Mouse (Mus musculus) CH12.LX (cell line): Measurements from ENCODE around the gene Ric1. TPM values are rescaled to one million over a fixed set of nuclear protein-coding genes. Genes with fewer than 3 reads are reported as not detected.

Source experiments
- DNase-seq: peaks from one replicate; pipeline ENCODE4 v3.0.0-alpha.2; 2013; ENCODE audit errors: extremely low read depth
- H3K27ac ChIP-seq: 2 replicates; pipeline ENCODE4 v1.5.1; 2012; ENCODE audit warnings: low read depth, mild to moderate bottlenecking, control low read depth, moderate library complexity; ENCODE audit not compliant: insufficient read depth
- H3K27me3 ChIP-seq: replicated peaks from 2 replicates; pipeline ENCODE3; 2012; ENCODE audit warnings: inconsistent platforms
- H3K36me3 ChIP-seq, 2 experiments: replicated peaks in 1 of 2; 2 replicates each; pipeline versions ENCODE3 to v1.6.1; 2012; ENCODE audit warnings: inconsistent platforms in 1 of 2, low read length in 1 of 2, mild to moderate bottlenecking in 1 of 2, mixed read lengths in 1 of 2, moderate library complexity in 1 of 2; ENCODE audit not compliant: control insufficient read depth in 1 of 2, insufficient read depth in 1 of 2
- H3K4me1 ChIP-seq, 2 experiments: 2 replicates each; pipeline ENCODE4 v1.6.1; 2012; ENCODE audit warnings: inconsistent platforms in 1 of 2, moderate library complexity in 1 of 2; ENCODE audit not compliant: insufficient read depth in 2 of 2, control insufficient read depth in 1 of 2
- H3K4me2 ChIP-seq: 2 replicates; pipeline ENCODE4 v1.6.1; 2012; ENCODE audit warnings: low read depth, mild to moderate bottlenecking, control low read depth; ENCODE audit not compliant: poor library complexity, insufficient read depth, severe bottlenecking
- H3K4me3 ChIP-seq, 3 experiments: fragments of 150-350 bp in 1 of 3; sonication (generic) in 1 of 3; replicated peaks in 1 of 3; 2 replicates each; pipeline versions ENCODE3 to v1.5.1; 2011 to 2012; ENCODE audit warnings: low read depth in 2 of 3, low read length in 2 of 3, mild to moderate bottlenecking in 2 of 3, moderate library complexity in 2 of 3, control low read depth in 1 of 3, improper control_type of control experiment in 1 of 3, inconsistent platforms in 1 of 3, mixed read lengths in 1 of 3; ENCODE audit not compliant: poor library complexity in 1 of 3
- H3K79me2 ChIP-seq: replicated peaks from 2 replicates; pipeline ENCODE4 v1.6.1; 2012; ENCODE audit warnings: mild to moderate bottlenecking, moderate library complexity; ENCODE audit not compliant: control insufficient read depth, poor library complexity, insufficient read depth, severe bottlenecking; ENCODE audit errors: extremely low read depth
- H3K9ac ChIP-seq: 2 replicates; pipeline ENCODE4 v1.6.1; 2012; ENCODE audit warnings: low read depth, mild to moderate bottlenecking, control low read depth, moderate library complexity; ENCODE audit not compliant: insufficient read depth
- H3K9me3 ChIP-seq: replicated peaks from 2 replicates; pipeline ENCODE3; 2012; ENCODE audit warnings: low read length, inconsistent platforms, mixed read lengths
- CHD2 ChIP-seq: IDR thresholded peaks from 2 replicates; pipeline ENCODE4 v1.6.1; 2011; ENCODE audit warnings: low read length, improper control_type of control experiment
- CTCF ChIP-seq, 2 experiments: IDR thresholded peaks in 1 of 2; conservative IDR thresholded peaks in 1 of 2; 2 replicates each; pipeline ENCODE4 v1.5.1; 2011 to 2012; ENCODE audit warnings: low read depth in 2 of 2, low read length in 2 of 2, improper control_type of control experiment in 1 of 2, inconsistent platforms in 1 of 2, mild to moderate bottlenecking in 1 of 2, moderate library complexity in 1 of 2
- ELF1 ChIP-seq: IDR thresholded peaks from 2 replicates; pipeline ENCODE4 v1.6.1; 2014; ENCODE audit warnings: low read depth, mild to moderate bottlenecking, inconsistent platforms, low read length, improper control_type of control experiment
- EP300 ChIP-seq: IDR thresholded peaks from 2 replicates; pipeline ENCODE4 v1.6.1; 2011; ENCODE audit warnings: low read length, improper control_type of control experiment
- GABPA ChIP-seq: IDR thresholded peaks from 2 replicates; pipeline ENCODE4 v1.6.1; 2012; ENCODE audit warnings: low read depth, low read length, improper control_type of control experiment, inconsistent platforms; ENCODE audit not compliant: insufficient replicate concordance
- HCFC1 ChIP-seq: IDR thresholded peaks from 2 replicates; pipeline ENCODE4 v1.6.1; 2012; ENCODE audit warnings: low read depth, mild to moderate bottlenecking, inconsistent platforms, low read length, improper control_type of control experiment
- IRF4 ChIP-seq: IDR thresholded peaks from 2 replicates; pipeline ENCODE4 v1.6.1; 2014; ENCODE audit warnings: low read depth, mild to moderate bottlenecking, inconsistent platforms, low read length, improper control_type of control experiment
- JUND ChIP-seq: conservative IDR thresholded peaks from 2 replicates; pipeline ENCODE4 v1.6.1; 2011; ENCODE audit warnings: low read depth, low read length, improper control_type of control experiment
- KAT2A ChIP-seq: IDR thresholded peaks from 2 replicates; pipeline ENCODE4 v1.6.1; 2012; ENCODE audit warnings: low read length, improper control_type of control experiment, inconsistent platforms; ENCODE audit not compliant: insufficient replicate concordance
- MAX ChIP-seq: IDR thresholded peaks from 2 replicates; pipeline ENCODE4 v1.6.1; 2011; ENCODE audit warnings: low read length, improper control_type of control experiment
- MEF2A ChIP-seq: IDR thresholded peaks from 2 replicates; pipeline ENCODE4 v1.6.1; 2014; ENCODE audit warnings: low read depth, mild to moderate bottlenecking, inconsistent platforms, low read length, improper control_type of control experiment, borderline replicate concordance
- MXI1 ChIP-seq: IDR thresholded peaks from 2 replicates; pipeline ENCODE4 v1.6.1; 2011; ENCODE audit warnings: mild to moderate bottlenecking, low read depth, low read length, improper control_type of control experiment
- MYC ChIP-seq: IDR thresholded peaks from 2 replicates; pipeline ENCODE4 v1.6.1; 2011; ENCODE audit warnings: low read depth, mild to moderate bottlenecking, improper control_type of control experiment, low read length
- PAX5 ChIP-seq: IDR thresholded peaks from 2 replicates; pipeline ENCODE4 v1.6.1; 2012; ENCODE audit warnings: low read length, inconsistent platforms, mixed read lengths
- POLR2A ChIP-seq: IDR thresholded peaks from 2 replicates; pipeline ENCODE4 v1.6.1; 2011; ENCODE audit warnings: low read depth, mild to moderate bottlenecking, improper control_type of control experiment, low read length
- POLR2AphosphoS2 ChIP-seq: IDR thresholded peaks from 2 replicates; pipeline ENCODE4 v1.6.1; 2011; ENCODE audit warnings: low read depth, low read length, improper control_type of control experiment
- RAD21 ChIP-seq: IDR thresholded peaks from 2 replicates; pipeline ENCODE4 v1.6.1; 2011; ENCODE audit warnings: low read depth, mild to moderate bottlenecking, low read length, improper control_type of control experiment, moderate library complexity
- RCOR1 ChIP-seq: conservative IDR thresholded peaks from 2 replicates; pipeline ENCODE4 v1.6.1; 2012; ENCODE audit warnings: low read depth, mild to moderate bottlenecking, inconsistent platforms, low read length, improper control_type of control experiment
- SIN3A ChIP-seq: IDR thresholded peaks from 2 replicates; pipeline ENCODE4 v1.6.1; 2012; ENCODE audit warnings: low read length, improper control_type of control experiment, inconsistent platforms
- SMC3 ChIP-seq: IDR thresholded peaks from 2 replicates; pipeline ENCODE4 v1.6.1; 2011; ENCODE audit warnings: low read depth, low read length, improper control_type of control experiment
- TBP ChIP-seq: conservative IDR thresholded peaks from 2 replicates; pipeline ENCODE4 v1.6.1; 2011; ENCODE audit warnings: low read depth, low read length, improper control_type of control experiment
- UBTF ChIP-seq: IDR thresholded peaks from 2 replicates; pipeline ENCODE4 v1.6.1; 2012; ENCODE audit warnings: low read depth, mild to moderate bottlenecking, inconsistent platforms, low read length, improper control_type of control experiment, moderate library complexity
- USF1 ChIP-seq: IDR thresholded peaks from 2 replicates; pipeline ENCODE4 v1.6.1; 2014; ENCODE audit warnings: low read depth, mild to moderate bottlenecking, inconsistent platforms, low read length, improper control_type of control experiment
- USF2 ChIP-seq: conservative IDR thresholded peaks from 2 replicates; pipeline ENCODE4 v1.6.1; 2011; ENCODE audit warnings: low read depth, low read length, improper control_type of control experiment
- ZC3H11A ChIP-seq: IDR thresholded peaks from 2 replicates; pipeline ENCODE4 v1.6.1; 2012; ENCODE audit warnings: low read depth, mild to moderate bottlenecking, inconsistent platforms, low read length, improper control_type of control experiment
- ZKSCAN1 ChIP-seq: IDR thresholded peaks from 2 replicates; pipeline ENCODE4 v1.6.1; 2012; ENCODE audit warnings: low read depth, inconsistent platforms, low read length, improper control_type of control experiment, borderline replicate concordance
- dilution Hi-C: fragments of 300-500 bp; cut with MboI; formaldehyde crosslinking; loops from 2 replicates; pipeline ENCODE4 v1.14.3; 2020; ENCODE audit warnings: low sequenced_read_pairs; ENCODE audit not compliant: extremely low pct_unique_long_range_greater_than_20kb, extremely low pct_ligation_motif_present
- in situ Hi-C: fragments of 300-500 bp; cut with MboI; formaldehyde crosslinking; loops from 3 replicates; pipeline ENCODE4 v1.14.3; 2019; ENCODE audit warnings: low sequenced_read_pairs, low pct_ligation_motif_present, low pct_unique_long_range_greater_than_20kb, mixed read lengths
- polyA plus RNA-seq: library from polyadenylated mRNA; unstranded; fragments of >175 nt; gene quantifications from 2 replicates; pipeline ENCODE4 v1.2.1, GENCODE M21; 2012; ENCODE audit warnings: low read depth; ENCODE audit not compliant: insufficient read length
- total RNA-seq, 2 experiments: library from RNA; depleted of rRNA; stranded (reverse); fragments of 300-350 nt in 1 of 2; fragments of >200 nt in 1 of 2; gene quantifications; 2 replicates each; pipeline ENCODE4 v1.2.3; 2012 to 2014

Gene Ric1
- total and polyA plus RNA-seq, 3 experiments = 11.2 to 17.9 (median 16.3) TPM

DNA sequence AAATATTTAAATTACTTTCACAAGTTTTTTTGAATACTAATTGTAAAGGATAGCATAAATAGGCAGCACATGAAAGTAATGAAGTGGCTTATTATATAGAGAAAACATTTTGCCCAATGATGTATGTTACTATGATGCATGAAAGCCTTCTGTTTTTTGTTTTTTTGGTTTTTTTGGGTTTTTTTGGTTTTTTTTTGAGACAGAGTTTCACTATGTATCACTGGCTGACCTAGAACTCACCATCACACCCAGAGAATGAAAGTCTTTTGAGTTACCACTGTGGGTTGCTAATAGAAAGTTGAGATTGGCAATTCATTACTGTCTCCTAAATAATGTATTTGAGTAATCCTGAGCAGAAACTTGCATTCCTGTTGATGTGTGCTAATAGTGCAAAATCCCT, 4.8 kb downstream of the Ric1 start (continued):
- TF ChIP-seq PAX5 (no peak), KAT2A (no peak), POLR2A (no peak), IRF4 (peak; percentile 93), RCOR1 (no peak), SMC3 (no peak), USF2 (no peak), TBP (no peak), MEF2A (no peak; the same call in 1 of the 2 replicates), RAD21 (no peak), ZC3H11A (no peak), GABPA (no peak), SIN3A (no peak), ZKSCAN1 (peak; percentile 87; the same call in 1 of the 2 replicates)

DNA sequence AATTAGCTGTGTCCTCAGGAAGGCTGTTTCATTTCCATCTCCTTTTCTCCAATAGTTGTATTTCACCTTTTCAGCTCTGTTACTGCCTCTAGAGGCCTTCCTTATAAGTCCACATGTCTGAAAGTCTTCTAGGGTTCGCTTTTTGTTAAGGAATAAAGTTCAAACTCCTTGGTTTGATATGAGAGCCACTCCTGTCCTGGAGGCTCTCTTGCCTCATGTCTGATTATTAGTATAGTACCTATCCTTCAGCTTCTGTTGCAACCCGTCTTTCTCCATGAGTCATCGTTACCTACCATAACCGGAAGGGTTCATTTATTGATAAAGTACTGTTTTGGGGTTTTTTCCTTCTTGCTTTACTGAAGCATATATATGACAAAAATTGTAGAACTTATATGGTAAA, 5.2 kb downstream of the Ric1 start:
- no peak overlapping the region for H3K9ac ChIP-seq
- DNase-seq = no peak
- H3K27ac ChIP-seq = no peak overlapping the region
- in situ Hi-C loops = no loop called here
- H3K4me2 ChIP-seq = peak overlapping the region; percentile 71; the same call in 1 of the 2 replicates
- H3K9me3 ChIP-seq = peaks cover 8% of the 10 kb centered on the region
- peaks cover 37% of the 10 kb centered on the region for H3K79me2 ChIP-seq
- no peaks in the 10 kb centered on the region for H3K27me3 ChIP-seq
- dilution Hi-C loops = no loop called here
- no peak overlapping the region for H3K4me3 ChIP-seq
- TF ChIP-seq POLR2AphosphoS2 (no peak), JUND (no peak), RCOR1 (no peak), GABPA (no peak), POLR2A (no peak), ZC3H11A (no peak), SMC3 (no peak), SIN3A (no peak), MAX (no peak), EP300 (no peak), KAT2A (no peak), ZKSCAN1 (no peak), HCFC1 (no peak), USF1 (no peak), CHD2 (no peak), ELF1 (no peak), MYC (no peak), MXI1 (no peak), UBTF (no peak), CTCF (conservative IDR thresholded peaks at IDR 0.05 in 1 of 2, IDR thresholded peaks at IDR 0.05 in 1 of 2; ENCODE audit: low read depth in 2 of 2, low read length in 2 of 2) (no peak)
- peaks cover 0 to 4% of the 10 kb centered on the region in 2 experiments for H3K36me3 ChIP-seq
- H3K4me1 ChIP-seq = peaks cover 7 to 28% of the 10 kb centered on the region in 2 experiments; a peak in 3 of 4 replicates
